Mouse (Mus musculus) stomach, postnatal 0 days (tissue): ENCODE results near the gene Cacul1.

Experiments
- CTCF ChIP-seq: IDR thresholded peaks from 2 replicates; pipeline ENCODE4 v1.5.1; 2016; ENCODE audit warnings: antibody characterized with exemption, low read depth, mild to moderate bottlenecking, moderate library complexity
- EP300 ChIP-seq: optimal IDR thresholded peaks from 2 replicates; pipeline ENCODE3; 2016; ENCODE audit warnings: antibody characterized with exemption

DNA sequence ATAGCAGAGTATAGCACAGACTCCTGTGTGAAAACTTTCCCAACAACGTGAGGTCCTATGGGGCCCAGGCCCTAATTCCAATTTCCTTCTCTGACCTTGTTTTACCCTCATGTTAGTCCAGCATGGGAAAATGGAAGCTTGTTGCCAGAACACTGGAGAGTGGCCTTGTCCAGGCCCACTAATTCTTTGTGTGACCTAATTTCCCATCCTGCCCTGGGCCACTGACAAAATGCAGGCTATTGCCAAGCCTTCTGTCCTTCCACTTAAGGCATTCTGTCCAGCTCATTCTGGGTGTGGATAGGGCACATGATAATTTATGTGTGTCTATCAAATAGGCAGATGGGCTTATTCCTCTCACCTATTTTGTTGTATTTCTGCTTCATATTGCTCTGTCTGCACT lies 91.3 kb downstream of the Cacul1 start:
- TF ChIP-seq CTCF, result no peak
- no peak for TF ChIP-seq EP300
